Mouse (Mus musculus): ENCODE measurements around the gene Wfdc21. TPM values are rescaled to one million over a fixed set of nuclear protein-coding genes. Genes with fewer than 3 reads are reported as not detected.

Gene Wfdc21
- polyA plus RNA-seq, 1 experiment from 2014 or later, result not detected

- ATAC-seq (ENCODE audit: low FRiP score, low read depth), result no peak
- Histone ChIP-seq H3K27ac (replicated peaks) (no peak overlapping the region), H3K4me2 (no peak overlapping the region), H3K4me3 (no peak overlapping the region), H3K36me3 (no peaks in the 10 kb centered on the region), H3K9me3 (no peaks in the 10 kb centered on the region), H3K27me3 (0 out of 2 replicates have a peak, but pooled peaks cover 4% of the 10 kb centered on the region), H3K9ac (no peak overlapping the region), H3K4me1 (replicated peaks) (no peaks in the 10 kb centered on the region)
- 85% methylated on average over 2 of the region's 2 CpGs for WGBS
These were observed 10.9 kb upstream of the Wfdc21 start for GRCm38 (mm10) chr11:83735881-83736280.

GRCm38 (mm10) chr11:83737109-83737558, 9.6 kb upstream of the Wfdc21 start:
- no peaks in the 10 kb centered on the region for H3K4me1 ChIP-seq (replicated peaks)
- H3K27me3 ChIP-seq, result 0 out of 2 replicates have a peak, but pooled peaks cover 6% of the 10 kb centered on the region
- no peak for ATAC-seq (ENCODE audit: low FRiP score, low read depth)
- H3K36me3 ChIP-seq, result no peaks in the 10 kb centered on the region
- H3K9me3 ChIP-seq, result no peaks in the 10 kb centered on the region
- H3K4me3 ChIP-seq, result no peak overlapping the region
- no peak overlapping the region for H3K4me2 ChIP-seq
- no peak overlapping the region for H3K27ac ChIP-seq (replicated peaks)
- WGBS, result 85% methylated on average over 3 of the region's 3 CpGs
- H3K9ac ChIP-seq, result no peak overlapping the region

DNA sequence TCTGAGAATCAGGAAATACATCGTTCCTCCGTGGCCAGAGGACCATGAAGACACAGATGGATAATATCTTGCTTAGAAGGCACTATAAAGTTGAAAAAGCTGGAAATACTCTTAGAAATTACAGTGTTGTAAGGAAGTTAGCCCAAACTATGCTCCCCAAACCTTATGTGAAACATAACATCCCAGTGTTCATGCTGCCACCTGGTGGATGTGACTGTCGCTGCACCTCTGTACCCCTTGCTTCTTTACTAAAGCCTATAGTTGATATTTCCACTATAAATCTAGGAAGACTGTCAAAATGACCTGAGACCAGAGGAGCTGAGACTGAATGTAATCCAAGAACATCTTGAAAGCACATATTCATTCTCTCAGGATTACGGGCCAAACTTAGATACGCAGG, 7.5 kb upstream of the Wfdc21 start:
- H3K27ac ChIP-seq (replicated peaks), result no peak overlapping the region
- H3K36me3 ChIP-seq, result no peaks in the 10 kb centered on the region
- WGBS, result 29% methylated on average over 5 of the region's 5 CpGs
- no peak for ATAC-seq (ENCODE audit: low FRiP score, low read depth)
- H3K9ac ChIP-seq, result no peak overlapping the region
- H3K4me3 ChIP-seq, result no peak overlapping the region
- no peaks in the 10 kb centered on the region for H3K9me3 ChIP-seq
- 0 out of 2 replicates have a peak, but pooled peaks cover 6% of the 10 kb centered on the region for H3K27me3 ChIP-seq
- H3K4me2 ChIP-seq, result no peak overlapping the region
- H3K4me1 ChIP-seq (replicated peaks), result no peaks in the 10 kb centered on the region

DNA sequence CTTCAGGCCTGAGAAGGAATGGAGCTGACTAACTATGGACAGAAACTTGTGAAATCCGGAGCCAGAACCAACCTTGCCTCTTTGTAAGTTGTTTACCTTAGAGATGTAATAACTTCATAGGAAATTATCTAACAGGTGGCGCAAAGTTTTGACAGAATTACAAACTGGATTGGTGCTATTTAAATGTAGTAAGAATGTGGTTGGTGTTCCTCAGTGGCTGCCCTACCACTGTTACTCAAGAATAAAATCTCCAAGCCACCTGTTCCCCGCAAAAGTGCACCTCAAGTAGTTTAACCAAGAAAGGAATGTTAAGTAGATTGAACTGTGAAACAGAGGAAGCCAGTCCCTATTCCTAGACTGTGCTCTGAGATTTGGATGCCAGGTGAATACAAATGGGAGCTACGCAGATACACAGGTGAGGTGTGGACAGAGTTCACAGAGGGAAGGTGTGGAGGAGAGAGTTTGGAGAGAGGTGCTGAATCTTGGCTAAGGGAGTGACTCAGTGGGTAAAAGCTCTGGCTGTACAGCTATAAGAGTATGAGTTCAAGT, 6.2 kb upstream of the Wfdc21 start:
- Histone ChIP-seq H3K36me3 (no peaks in the 10 kb centered on the region), H3K4me3 (no peak overlapping the region), H3K9ac (no peak overlapping the region), H3K4me2 (no peak overlapping the region), H3K9me3 (no peaks in the 10 kb centered on the region), H3K4me1 (replicated peaks) (no peaks in the 10 kb centered on the region), H3K27ac (replicated peaks) (no peak overlapping the region), H3K27me3 (0 out of 2 replicates have a peak, but pooled peaks cover 6% of the 10 kb centered on the region)
- no peak for ATAC-seq (ENCODE audit: low FRiP score, low read depth)
- WGBS, result 86% methylated on average over 4 of the region's 4 CpGs

- no peak overlapping the region for H3K4me2 ChIP-seq
- H3K9ac ChIP-seq, result no peak overlapping the region
- H3K9me3 ChIP-seq, result no peaks in the 10 kb centered on the region
- ATAC-seq (ENCODE audit: low FRiP score, low read depth), result no peak
- 87% methylated on average over 5 of the region's 5 CpGs for WGBS
- H3K36me3 ChIP-seq, result no peaks in the 10 kb centered on the region
- no peak overlapping the region for H3K27ac ChIP-seq (replicated peaks)
- no peaks in the 10 kb centered on the region for H3K4me1 ChIP-seq (replicated peaks)
- H3K27me3 ChIP-seq, result peaks cover 10% of the 10 kb centered on the region; the same call in 1 of the 2 replicates
- no peak overlapping the region for H3K4me3 ChIP-seq
These were observed 4.9 kb upstream of the Wfdc21 start for GRCm38 (mm10) chr11:83741841-83742240.

- Histone ChIP-seq H3K4me3 (no peak overlapping the region), H3K27ac (replicated peaks) (no peak overlapping the region), H3K9me3 (no peaks in the 10 kb centered on the region), H3K27me3 (peaks cover 10% of the 10 kb centered on the region; the same call in 1 of the 2 replicates), H3K9ac (no peak overlapping the region), H3K36me3 (no peaks in the 10 kb centered on the region), H3K4me2 (no peak overlapping the region), H3K4me1 (replicated peaks) (no peaks in the 10 kb centered on the region)
- 76% methylated on average over 9 of the region's 9 CpGs for WGBS
- ATAC-seq (ENCODE audit: low FRiP score, low read depth), result no peak
These were observed 3.9 kb upstream of the Wfdc21 start for GRCm38 (mm10) chr11:83742731-83743355.

DNA sequence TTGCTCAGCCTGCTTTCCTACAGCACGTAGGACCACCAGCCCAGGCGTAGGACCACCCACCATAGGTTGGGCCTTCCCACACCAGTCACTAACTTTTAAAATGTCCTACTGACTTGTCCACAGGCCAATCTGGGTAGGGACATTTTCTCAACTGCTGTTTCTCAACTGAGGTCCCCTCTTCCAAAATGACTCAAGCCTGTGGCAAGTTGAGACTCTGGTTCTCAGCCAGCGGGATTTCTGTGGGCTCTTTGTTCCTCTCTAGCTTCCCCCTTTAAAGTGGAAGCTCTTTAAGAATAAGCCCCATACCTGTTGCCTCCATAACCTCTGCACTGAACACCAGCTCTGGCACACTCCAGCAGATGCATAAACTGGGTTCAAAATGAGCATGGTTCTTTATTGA, 3.2 kb upstream of the Wfdc21 start:
- H3K4me1 ChIP-seq (replicated peaks), result no peaks in the 10 kb centered on the region
- peaks cover 16% of the 10 kb centered on the region; the same call in 1 of the 2 replicates for H3K27me3 ChIP-seq
- H3K4me2 ChIP-seq, result no peak overlapping the region
- no peaks in the 10 kb centered on the region for H3K36me3 ChIP-seq
- no peaks in the 10 kb centered on the region for H3K9me3 ChIP-seq
- WGBS, result 89% methylated on average over 3 of the region's 3 CpGs
- no peak for ATAC-seq (ENCODE audit: low FRiP score, low read depth)
- H3K27ac ChIP-seq (replicated peaks), result no peak overlapping the region
- H3K9ac ChIP-seq, result no peak overlapping the region
- H3K4me3 ChIP-seq, result no peak overlapping the region

- ATAC-seq (ENCODE audit: low FRiP score, low read depth), result no peak
These were observed 588 bp upstream of the Wfdc21 start for GRCm38 (mm10) chr11:83746152-83746551.

GRCm38 (mm10) chr11:83747376-83748265, 881 bp downstream of the Wfdc21 start:
- ATAC-seq (ENCODE audit: low FRiP score, low read depth), result no peak
- Histone ChIP-seq H3K27me3 (peaks cover 28% of the 10 kb centered on the region), H3K9ac (no peak overlapping the region), H3K4me3 (no peak overlapping the region), H3K9me3 (no peaks in the 10 kb centered on the region), H3K4me1 (replicated peaks) (no peaks in the 10 kb centered on the region), H3K4me2 (no peak overlapping the region), H3K36me3 (no peaks in the 10 kb centered on the region), H3K27ac (replicated peaks) (no peak overlapping the region)
- WGBS, result 70% methylated on average over 6 of the region's 6 CpGs

More at GRCm38 (mm10) chr11:83746152-83746551, 588 bp upstream of the Wfdc21 start:
- 75% methylated on average over 4 of the region's 4 CpGs for WGBS
- H3K27me3 ChIP-seq, result peaks cover 15% of the 10 kb centered on the region; the same call in 1 of the 2 replicates
- no peaks in the 10 kb centered on the region for H3K4me1 ChIP-seq (replicated peaks)
- H3K9ac ChIP-seq, result no peak overlapping the region
- H3K9me3 ChIP-seq, result no peaks in the 10 kb centered on the region
- no peak overlapping the region for H3K4me2 ChIP-seq
- H3K4me3 ChIP-seq, result no peak overlapping the region
- H3K36me3 ChIP-seq, result no peaks in the 10 kb centered on the region
- no peak overlapping the region for H3K27ac ChIP-seq (replicated peaks)

DNA sequence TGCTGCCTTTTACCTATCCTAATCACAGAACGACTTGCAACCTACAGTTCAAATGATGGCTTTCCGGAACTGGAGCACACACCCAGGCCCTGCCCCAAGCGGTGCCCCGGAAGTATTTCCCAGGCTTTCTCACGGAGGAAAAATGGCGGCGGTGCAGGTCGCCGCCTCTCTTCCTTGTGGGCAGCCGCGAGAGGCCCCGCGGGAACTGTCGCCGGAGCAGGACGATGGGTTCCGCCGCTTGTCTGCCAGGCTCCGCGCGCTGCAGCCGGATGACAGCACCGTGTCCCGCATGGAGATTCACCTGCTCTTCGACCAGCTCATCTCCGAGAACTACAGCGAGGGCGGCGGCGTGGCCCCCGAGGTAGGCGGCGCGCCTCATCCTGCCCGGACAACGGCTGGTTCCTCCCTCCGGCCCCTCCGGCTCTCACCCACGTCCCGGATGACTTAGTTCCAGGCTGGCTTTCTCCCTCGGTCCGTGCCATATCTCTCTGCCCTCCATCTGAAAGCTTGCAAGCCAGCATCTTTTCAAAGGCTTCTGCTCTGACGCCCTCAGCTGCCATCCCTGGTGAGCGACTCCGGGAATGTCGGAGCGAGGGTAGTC, 6.9 kb downstream of the Wfdc21 start, which contains the start of gene Heatr6:
Heatr6 (plus strand) TSS at position 116 of the 601 bp plus-strand sequence.
- under 1% methylated on average over 47 of the region's 47 CpGs for WGBS
- peak; percentile 97 for ATAC-seq (ENCODE audit: low FRiP score, low read depth)
- Histone ChIP-seq H3K27ac (replicated peaks) (peak within 1 kb of the TSS; percentile 92), H3K36me3 (peaks cover 26% of the 10 kb centered on the region), H3K9me3 (no peaks in the 10 kb centered on the region), H3K4me3 (peak within 1 kb of the TSS; percentile 76), H3K4me2 (peak within 1 kb of the TSS; percentile 74), H3K27me3 (peaks cover 18% of the 10 kb centered on the region), H3K9ac (peak within 1 kb of the TSS; percentile 80), H3K4me1 (replicated peaks) (peaks cover 21% of the 10 kb centered on the region)

GRCm38 (mm10) chr11:83754227-83754626, 7.5 kb downstream of the Wfdc21 start:
- WGBS, result 4% methylated on average over 8 of the region's 8 CpGs
- peaks cover 14% of the 10 kb centered on the region for H3K27me3 ChIP-seq
- peak overlapping the region; percentile 80 for H3K9ac ChIP-seq
- peaks cover 21% of the 10 kb centered on the region for H3K4me1 ChIP-seq (replicated peaks)
- peak overlapping the region; percentile 74 for H3K4me2 ChIP-seq
- H3K27ac ChIP-seq (replicated peaks), result peak overlapping the region; percentile 92
- H3K4me3 ChIP-seq, result peak overlapping the region; percentile 76
- H3K9me3 ChIP-seq, result no peaks in the 10 kb centered on the region
- peaks cover 32% of the 10 kb centered on the region for H3K36me3 ChIP-seq
- no peak for ATAC-seq (ENCODE audit: low FRiP score, low read depth)
